Mouse (Mus musculus) mature B cell (primary cell): Measurements from ENCODE around the gene Cabin1.

Source experiments
- in situ Hi-C: fragments of 300-500 bp; cut with MboI; formaldehyde crosslinking; loops from 2 replicates; pipeline ENCODE4 v1.14.3; 2019

Gene Cabin1

DNA sequence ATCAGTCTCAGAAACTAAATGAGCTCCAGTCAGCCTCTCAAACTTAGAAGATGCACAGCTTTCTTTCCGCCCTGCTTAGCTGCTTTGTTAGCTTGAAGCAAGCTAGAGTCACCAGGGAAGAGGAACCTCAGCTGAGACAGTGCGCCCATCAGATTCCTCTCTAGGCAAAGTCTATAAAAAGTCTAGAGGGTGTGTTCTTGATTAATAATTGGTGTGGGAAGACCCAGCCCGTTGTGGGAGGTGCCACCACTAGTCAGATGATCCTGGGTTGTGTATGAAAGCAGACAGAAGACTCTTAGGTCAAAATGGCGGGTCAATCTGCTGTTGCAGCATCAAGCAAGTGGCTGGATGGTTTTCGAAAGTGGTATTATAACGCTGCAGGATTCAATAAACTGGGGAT lies 2.7 kb upstream of the Cabin1 start:
- in situ Hi-C loops: no loop called here

DNA sequence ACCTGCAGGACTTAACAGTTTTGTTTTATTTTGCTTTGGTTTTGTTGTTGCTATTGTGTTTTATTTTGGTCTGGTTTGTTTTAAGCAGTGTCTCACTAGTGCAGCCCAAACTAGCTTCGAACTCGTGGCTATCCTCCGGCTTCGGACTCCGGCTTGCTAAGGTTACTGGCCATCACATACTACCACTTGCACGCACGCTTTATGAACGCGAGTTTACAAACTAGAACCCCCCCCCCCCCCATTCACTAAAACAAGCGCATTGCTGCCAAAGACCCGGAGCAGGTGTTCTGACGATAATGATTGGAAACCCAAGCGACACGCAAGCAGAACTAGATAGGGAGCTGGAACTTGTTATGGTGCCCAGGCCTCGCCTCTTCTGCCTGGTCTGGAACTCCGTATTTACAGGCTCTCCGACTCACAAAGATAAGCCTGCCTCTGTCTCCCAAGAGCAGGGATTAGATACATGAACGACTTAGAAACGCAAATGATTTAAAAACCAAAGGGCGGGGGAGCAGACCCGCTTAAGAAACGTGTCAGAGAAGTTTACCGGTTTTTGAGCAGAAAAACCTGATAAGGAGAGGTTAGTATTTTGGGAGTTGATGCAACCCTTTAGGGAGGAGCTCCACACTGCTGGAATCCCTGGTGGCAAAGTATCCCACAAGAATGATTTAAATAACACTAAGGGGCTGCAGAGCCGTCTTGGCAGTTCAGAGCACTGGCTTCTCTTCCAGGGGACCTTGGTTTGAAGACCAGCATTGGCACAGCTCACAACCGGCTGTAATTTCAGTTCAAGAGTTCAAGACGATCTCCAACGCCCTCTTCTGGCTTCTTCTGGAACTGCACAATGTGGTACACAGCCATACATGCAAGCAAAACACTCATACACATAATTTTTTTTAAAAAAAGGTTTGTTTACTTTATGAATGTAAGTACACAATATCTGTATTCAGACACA lies 655 bp upstream of the Cabin1 start:
- in situ Hi-C loops: no loop called here

DNA sequence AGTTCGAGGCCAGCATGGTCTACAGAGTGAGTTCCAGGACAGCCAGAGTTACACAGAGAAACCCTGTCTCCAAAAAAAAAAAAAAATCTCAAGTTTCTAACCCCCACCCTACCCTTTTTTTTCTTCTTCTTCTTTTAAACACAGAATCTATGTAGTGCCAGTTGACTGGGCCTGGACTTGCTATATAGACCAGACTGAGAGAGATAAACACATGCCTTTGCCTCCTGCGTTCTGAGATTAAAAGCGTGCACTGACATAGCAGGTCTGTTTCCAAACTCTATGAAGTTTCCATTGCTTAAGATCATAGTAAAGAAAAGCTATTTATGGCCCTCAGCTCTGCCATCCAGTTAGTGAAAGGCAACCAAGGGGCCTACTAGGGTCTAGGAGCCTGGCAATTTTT lies 1.7 kb downstream of the Cabin1 start:
- in situ Hi-C loops: no loop called here

DNA sequence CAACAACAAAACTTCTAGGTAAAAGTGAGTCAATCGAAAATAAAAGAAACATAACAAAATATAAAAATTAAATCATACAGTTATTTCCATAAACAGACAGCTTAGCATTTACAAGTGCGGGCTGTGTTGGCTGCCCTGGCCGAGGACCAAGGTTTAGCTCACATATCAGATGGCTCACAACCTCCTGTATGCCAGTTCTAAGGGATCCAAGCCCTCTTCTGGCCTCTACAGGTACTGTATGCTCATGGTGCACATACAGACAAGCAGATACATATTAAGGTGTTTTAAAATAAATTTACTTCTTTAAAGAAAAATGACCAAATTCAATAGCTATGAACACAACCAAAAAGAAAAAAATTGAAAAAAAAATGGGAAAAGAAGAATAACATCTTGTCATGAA lies 3.8 kb downstream of the Cabin1 start:
- in situ Hi-C loops: no loop called here

DNA sequence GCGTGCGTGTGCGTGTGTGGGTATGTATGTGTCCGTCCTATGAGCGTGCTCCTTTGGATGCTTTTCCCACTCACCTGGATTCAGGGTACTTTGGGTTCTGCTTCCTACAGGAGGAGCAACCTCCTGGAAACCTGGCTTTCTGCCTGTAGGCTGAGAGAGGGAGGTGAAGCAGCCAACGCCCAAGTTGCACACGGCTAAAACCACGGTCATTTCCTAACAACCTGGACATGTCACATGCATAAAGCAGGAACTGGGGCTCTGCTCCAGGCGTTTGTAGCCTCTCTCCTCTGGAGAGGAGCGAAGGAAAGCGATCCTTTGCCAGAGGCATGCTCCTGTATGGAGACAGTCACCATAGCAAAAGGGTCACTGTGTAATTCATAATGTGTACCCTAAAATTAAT lies 7.4 kb downstream of the Cabin1 start:
- in situ Hi-C loops: no loop called here

DNA sequence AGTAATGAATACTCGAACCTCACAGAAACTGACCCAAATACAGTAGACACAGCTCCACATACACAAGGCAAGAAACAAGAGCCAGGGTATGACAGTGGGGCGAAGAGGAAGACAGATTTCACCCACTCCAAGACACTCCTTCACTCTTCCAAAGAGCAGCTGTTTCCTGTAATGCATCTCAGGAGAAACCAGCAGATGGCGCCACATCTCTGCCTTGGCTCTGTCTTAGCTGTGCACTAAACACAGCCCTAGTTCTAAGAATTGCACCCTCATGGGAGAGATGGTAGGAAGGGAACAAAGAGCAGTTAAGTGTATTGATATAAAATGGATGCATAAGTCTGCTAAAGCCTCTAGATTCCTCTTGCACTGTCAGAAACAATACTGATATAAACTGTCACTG lies 20.1 kb downstream of the Cabin1 start:
- in situ Hi-C loops: loop anchor here (5.0 to 10.0 kb wide), 2 partner anchors 113 to 211 kb away; partner anchors contain the start of gene Gm5134

DNA sequence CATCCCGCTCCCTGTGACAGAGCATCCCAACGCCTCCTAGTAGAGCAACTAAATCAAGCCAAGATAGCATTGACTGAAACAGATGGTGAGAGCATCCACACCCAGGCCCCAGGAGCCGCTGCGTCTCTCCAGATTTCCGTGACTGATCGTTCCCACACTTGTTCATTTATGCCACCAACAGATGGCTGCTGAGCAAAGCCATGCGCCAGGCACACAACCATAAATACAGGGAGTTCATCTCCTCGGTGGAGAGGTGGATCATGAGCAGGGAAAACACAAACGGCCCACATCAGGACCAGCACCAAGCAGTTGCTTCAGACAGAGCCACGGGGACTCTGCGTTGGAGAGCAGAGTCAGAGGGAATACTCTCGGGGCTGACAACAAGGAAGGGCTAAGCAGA lies 20.8 kb downstream of the Cabin1 start:
- in situ Hi-C loops: loop anchor here (5.0 to 10.0 kb wide), 2 partner anchors 114 to 211 kb away; partner anchors contain the start of gene Gm5134

DNA sequence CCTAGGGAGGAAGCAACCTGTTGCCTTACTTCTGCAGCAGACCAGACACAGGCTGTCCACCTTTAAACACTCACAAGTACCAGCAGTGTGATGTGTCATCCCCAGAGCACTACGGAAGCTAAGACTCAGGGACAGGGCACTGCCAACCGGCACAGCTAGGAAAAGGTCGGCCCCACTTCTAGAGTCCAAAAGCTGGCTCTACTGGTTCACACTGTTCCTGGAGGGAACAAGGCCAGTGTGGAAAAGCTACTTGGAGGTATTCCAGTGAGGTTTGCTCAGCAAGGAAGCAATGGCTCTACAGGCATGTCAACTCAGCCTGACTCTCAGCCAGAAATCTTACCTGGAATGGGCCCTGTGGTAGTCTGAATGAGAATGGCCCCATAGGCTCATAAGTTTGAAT lies 23.3 kb downstream of the Cabin1 start:
- in situ Hi-C loops: loop anchor here (5.0 to 10.0 kb wide), 2 partner anchors 116 to 214 kb away; partner anchors contain the start of gene Gm5134

DNA sequence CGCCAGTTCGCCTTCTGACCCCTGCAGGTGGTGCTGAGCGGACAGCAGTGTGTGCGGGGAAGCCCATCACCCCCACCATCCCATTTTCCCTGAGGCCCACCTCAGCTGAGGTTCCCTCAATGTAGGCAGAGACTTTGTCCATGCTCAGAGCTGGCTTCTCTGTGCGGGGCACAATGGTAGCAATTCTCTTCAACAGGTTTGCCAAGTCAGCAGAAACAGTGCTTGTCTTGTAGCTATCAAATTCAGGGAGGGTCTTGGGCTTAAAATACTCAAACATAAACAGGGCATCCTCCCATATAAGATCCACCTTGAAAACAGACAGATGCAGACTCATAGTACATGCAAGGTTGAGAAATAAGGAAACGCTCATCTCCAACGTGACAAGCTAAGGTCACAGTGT lies 38.7 kb downstream of the Cabin1 start:
- in situ Hi-C loops: no loop called here

DNA sequence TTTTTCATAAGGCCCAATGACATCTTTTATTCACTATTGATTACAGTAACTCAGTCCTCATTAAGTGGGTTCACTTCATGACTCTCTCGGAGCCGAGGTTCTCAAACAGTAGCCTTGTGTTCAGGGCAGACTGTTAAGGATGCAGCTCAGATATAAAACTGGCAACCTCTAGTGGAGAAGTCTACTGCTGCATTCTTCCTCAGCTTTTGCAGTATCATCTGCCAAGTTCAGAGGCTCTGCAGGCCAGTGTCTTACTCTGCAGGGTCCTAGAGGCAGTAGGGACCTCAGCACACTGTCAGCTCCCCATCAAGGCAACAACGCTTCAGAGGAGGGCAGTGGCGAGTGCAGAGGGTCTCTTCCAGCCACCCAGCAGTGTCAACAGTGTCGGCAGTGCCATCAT lies 43.9 kb downstream of the Cabin1 start:
- in situ Hi-C loops: no loop called here

DNA sequence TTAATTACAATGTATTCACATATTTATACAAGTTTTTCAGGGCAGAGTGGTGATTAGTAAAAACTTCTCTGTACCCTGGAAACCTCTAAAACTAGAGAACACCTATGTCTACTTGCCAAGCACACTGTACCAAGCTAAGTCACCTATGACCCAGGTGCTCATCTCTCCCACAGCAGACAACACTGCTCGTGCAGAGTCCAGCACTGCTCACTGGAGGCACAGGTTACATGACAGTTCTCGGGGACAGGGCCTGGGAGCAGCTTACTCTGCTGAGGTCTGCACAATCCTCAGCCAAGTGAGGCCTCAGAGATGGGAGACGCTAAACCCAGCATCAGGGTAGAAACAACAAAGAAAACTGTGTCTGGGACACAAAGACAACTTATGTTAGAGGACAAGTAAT lies 49.3 kb downstream of the Cabin1 start:
- in situ Hi-C loops: no loop called here

DNA sequence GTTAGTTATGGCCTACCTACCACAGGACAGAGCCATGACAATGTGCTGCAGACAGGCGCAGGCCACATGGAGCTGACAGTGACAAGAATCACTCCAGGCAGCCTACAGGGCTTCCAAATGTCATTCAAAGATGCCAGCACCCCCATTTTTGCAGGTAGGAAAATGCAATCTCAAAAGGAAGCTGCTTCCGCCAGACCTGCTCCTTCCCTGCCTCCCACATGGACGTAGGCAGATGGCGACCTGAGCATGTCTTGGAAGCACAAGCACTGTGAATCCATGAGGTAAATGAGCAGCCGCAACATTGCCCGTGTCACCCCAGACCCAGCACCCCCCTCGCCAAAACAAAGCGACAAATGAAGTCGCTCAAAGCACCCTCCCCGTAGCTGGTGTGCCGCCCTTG lies 51.1 kb downstream of the Cabin1 start:
- in situ Hi-C loops: no loop called here

DNA sequence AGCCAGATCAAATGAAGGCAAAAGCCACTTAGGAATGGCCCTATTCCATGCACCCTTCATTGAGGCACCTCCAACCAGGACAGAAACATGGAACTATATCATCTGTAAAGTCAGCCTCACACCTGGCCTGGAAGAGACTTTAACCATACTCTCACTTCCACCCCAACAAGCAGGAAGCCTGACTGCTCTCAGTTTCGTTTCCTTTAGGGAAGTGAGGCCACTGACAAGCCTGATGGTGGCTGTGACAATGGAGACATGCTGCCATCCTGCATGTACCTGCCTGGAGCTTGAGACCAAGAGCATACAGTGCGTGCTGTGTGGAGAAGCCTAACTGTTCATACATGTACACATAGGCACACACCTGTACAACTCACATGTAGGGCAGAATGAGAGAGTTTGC lies 53.9 kb downstream of the Cabin1 start:
- in situ Hi-C loops: no loop called here

DNA sequence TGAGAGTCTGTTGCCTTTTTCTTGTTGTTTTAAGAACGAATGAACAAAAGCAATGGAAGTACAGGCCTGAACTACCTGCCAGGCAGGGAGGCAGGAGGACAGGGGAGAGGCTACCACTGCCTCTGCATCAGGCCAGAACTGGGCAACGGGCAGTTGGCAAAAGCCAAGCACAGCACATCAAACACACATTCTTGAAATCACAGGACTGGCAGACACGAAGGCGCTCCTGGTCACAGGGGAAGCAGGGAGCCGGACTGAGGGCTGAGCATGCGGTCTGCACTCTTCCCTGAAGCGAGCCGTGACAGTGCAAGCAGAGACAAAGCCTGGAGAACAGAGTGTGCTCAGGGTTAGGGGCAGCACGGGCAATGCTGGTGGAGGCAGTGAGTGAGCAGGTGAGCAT lies 54.9 kb downstream of the Cabin1 start:
- in situ Hi-C loops: no loop called here

DNA sequence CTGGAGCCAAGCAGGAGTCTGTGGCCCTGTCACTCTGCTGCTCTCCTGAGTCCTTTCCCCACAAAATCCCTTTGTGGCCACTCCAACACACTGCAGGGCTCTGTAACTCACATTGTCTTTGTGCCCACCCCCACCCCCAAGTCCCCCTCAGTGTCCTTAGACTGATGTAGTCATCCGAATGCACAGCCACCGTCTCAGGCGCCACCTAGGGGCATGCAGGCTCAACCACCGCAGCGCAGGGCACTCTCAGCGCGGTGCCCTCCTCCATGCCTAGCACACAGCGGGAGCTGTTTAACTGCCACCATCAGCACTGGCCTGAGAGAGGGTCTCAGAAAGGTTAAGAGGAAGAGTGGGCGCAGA lies 55.5 kb downstream of the Cabin1 start:
- in situ Hi-C loops: no loop called here

DNA sequence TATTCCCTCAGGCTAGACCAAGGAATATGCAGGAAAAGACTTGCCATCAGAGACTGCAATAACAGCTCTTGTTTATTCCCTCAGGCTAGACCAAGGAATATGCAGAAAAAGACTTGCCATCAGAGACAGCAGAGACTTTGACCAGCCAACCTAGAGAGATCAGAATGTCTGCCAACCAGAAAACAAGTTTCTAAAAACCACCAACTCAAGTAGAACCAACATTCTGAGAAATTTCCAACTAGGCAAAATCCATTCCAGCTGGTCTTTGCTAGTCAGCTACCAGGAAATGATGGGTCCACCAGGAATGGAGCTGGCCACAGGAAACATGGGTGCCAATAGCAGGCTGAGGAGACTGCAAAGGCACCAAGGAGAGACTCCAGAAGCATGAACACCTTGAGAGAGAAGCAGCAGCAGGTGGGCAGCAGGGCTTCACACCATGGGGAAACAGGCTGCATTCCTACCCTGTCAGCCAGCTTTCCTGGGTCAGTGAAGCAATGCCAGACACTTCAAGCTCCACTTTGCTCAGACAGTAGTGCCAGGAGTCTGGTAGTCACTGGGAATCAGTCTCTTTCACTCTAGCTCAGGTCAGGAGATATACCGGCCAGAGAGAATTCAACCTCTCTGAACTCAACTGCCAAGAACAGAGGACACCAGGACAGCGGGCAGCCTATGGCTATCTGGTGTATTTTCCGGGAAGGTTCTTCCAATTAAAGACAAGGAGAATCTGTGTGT lies 56.1 kb downstream of the Cabin1 start:
- in situ Hi-C loops: no loop called here

DNA sequence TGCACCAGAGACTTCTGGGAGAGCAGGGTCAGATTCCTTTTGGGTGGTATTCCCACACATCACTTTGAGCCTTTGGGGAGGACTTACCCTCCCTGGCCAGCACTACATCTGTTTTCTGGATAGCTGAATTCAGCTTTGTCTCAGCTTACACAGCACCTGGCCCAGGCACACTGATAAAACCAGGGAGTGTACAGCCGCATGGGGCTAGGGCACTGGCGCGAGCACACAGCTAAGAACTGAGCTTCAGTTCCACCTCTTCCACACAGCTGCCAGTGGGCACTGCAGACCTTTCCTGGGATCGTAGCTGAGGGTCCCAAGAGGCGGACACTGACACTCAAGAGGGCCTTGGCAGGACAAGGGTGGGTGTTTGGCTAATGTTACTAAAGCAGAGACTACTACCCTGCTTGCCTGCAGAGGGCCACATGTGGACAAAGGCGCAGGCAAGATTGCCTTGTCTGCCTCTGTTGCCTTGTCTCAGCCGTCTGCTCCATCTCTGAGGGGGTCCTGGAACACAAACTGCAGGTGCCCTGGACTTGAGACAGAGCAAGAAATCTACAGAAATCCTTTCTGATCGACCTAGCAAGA lies 57.4 kb downstream of the Cabin1 start:
- in situ Hi-C loops: no loop called here

DNA sequence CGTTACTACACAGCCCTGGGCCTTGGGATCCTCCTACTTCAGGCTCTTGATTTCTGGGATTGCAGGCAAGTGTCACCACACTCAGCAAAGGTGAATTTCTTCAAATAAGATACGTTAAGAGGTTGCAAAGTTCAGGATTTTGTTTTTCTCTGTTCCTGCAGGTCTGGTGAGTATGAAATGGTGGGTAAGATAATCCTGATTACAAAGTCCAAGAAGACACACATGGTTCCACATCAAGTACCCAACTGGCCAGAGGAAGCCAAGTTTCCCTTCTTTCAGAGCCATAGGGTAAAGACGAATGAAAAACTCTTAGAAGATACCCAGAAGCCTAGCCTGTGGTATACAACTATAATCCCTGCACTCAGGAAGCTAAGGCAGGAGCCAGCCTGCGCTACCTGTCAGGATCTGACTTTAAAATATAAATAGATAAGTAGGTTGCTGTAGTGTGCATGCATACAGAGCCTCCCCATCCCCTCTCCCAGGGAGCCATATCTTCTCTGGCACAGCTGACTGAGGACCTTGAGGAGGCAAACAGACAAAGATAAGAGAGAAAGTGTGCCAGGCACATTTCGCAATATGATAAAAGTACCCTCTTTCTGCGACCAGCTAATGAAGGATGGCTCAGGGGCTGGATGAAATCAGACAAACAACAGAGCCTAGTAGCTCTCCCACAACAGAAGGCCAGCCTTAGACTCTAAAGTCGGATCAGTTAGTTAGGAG lies 58.3 kb downstream of the Cabin1 start:
- in situ Hi-C loops: no loop called here

DNA sequence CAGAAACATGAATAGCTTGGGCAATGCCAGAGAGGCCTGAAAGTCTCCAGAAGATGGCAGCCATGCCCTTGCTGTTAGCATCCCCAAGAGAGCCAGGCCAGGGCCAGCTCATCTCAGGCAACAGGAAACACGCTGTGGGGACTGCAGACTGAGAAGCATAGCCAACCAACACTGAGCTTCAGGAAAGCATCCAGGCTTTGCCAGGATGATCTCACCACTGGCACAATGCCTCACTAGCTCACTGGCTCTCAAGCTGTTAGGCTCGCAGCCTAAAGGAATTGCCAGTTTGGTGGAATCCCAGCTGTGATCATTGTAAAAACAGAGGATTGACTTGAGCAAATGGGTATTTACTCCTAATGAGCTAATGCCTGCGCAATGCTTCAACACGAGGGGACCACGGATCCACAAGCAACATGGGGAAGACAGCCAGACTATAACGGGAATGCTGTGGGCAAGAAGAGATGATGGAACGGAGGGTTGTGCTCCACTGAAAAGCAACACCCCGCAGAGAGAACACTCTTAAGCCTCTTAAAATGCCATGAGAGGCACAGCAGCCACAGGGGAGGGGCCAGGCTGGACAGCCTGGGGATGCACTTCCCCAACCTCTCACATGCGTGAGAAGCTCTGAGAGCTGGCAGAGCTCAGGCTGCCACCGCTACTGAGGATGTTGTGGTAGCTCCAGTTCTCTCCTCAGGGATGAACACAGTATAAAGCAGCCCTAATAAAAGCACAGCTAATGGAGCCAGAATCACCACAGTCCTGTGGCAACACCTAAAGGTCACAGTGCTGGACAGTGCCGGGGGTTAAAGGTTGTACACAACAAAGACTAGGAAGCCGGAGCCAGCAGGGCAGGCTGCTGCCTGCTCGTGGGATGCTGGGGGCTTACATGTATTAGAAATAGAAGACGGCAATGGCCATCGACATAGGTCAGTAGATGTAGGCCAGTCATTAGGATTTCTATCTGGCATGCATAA lies 59.6 kb downstream of the Cabin1 start:
- in situ Hi-C loops: no loop called here

DNA sequence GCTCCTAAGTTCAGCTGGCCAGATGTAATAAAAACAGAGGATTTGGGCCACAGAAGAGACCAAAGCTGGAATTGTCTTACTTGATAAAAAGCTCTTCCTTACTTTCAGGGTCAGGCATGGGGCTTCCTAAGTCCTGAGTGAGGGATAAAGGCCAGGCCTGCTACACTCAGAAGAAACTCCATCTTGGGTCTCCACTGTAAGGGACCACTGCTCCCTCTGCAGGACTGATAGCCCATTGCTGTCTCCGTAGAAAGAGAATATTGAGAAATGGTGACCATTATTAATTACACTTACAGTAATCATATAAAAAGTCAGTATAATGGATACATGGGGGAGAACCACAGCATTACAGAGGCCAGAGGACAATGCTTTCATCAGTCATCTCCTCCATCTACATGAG lies 60.6 kb downstream of the Cabin1 start:
- in situ Hi-C loops: no loop called here

DNA sequence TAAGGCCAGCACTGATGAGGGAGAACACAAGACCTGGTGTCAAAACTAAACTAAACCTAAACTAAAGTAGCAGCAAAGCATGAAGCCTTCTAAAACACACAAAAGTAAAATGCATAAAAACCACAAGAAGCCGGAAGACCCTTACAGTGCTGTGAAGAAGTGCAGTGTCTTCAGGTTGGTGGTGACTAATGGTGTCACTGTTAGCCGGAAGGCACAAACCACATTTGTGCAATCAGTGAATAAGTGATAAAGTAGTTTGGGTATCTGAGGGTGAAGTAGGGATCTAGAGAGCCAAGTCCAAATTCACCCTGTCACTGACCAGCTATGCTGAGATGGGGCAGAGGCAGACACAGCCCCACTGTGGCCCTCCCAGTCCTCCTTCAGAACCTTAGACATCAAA lies 61.6 kb downstream of the Cabin1 start:
- in situ Hi-C loops: no loop called here
